Mouse (Mus musculus): ENCODE measurements around the gene Tnrc18. TPM values are rescaled to one million over a fixed set of nuclear protein-coding genes. Genes with fewer than 3 reads are reported as not detected.

The Tnrc18 gene
- polyA plus RNA-seq, 1 experiment from 2014 or later: 28.1 TPM

DNA sequence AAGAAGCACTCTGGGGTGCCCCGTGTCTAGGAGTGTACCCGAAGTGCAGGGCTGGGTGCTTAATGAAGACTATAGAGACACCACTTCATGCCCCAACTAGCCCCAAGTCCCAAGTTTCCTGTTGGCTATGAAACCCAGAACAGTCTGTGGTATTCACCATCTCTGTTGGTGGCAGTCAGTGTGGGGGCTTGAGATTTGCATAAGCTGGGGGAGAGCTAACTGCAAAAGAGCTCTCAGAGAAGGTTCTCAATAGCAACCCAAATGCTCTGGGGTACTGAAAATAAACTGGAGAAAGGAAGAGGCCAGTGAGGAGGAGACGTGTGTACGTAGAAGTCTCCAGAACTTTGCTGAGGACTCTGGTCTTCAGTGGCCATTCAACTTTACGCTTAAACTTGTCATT lies 134.9 kb downstream of the Tnrc18 start:
- H3K36me3 ChIP-seq: no peaks in the 10 kb centered on the region
- no peak overlapping the region for H3K4me2 ChIP-seq
- no peaks in the 10 kb centered on the region for H3K9me3 ChIP-seq (replicated peaks)
- H3K27ac ChIP-seq: no peak overlapping the region
- H3K4me1 ChIP-seq: no peaks in the 10 kb centered on the region
- no peaks in the 10 kb centered on the region for H3K27me3 ChIP-seq
- WGBS: 85% methylated on average over 5 of the region's 5 CpGs
- H3K9ac ChIP-seq: no peak overlapping the region
- no peak for ATAC-seq (replicated peaks; ENCODE audit: low FRiP score)
- H3K4me3 ChIP-seq (replicated peaks): no peak overlapping the region

DNA sequence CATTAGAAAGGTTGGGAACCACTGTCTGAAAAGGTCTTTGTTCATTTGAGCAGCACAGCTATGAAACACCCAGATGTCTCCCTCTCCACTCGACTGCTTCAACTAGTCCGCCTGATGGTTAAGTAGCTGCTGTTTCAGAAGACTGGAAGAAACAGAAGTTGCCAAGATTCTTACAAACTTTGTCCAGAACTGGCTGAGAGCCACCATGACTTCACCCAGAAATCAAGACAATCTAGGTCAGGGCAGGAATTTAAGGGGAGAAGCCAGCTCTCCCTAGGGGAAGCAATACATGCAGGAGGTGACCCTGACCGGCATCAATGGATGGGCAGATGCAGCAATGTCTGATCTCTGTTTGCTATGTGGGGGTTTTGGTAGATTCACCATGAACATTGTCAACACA lies 135.6 kb downstream of the Tnrc18 start:
- ATAC-seq (replicated peaks; ENCODE audit: low FRiP score): no peak
- Histone ChIP-seq H3K9ac (no peak overlapping the region), H3K27ac (no peak overlapping the region), H3K36me3 (no peaks in the 10 kb centered on the region), H3K27me3 (no peaks in the 10 kb centered on the region), H3K4me3 (replicated peaks) (no peak overlapping the region), H3K4me1 (no peaks in the 10 kb centered on the region), H3K9me3 (replicated peaks) (no peaks in the 10 kb centered on the region), H3K4me2 (no peak overlapping the region)
- WGBS: 92% methylated on average over 3 of the region's 3 CpGs

DNA sequence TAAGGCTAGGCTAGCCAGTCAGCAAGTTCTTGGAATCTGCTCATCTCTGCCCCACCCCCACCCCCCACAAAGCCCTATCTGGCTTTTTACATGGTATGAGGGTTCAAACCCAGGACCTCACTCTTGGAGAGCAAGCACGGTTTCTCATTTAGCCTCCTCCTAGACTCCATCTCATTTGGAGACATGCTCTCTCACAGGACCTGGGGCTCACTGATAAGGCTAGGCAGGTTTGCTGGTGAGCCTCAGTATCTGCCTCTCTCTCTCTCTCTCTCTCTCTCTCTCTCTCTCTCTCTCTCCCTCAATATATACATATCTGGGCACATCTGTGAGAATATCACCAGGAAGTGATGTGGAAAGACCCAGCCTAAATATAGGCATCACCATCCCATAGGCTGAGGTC lies 138.4 kb downstream of the Tnrc18 start:
- H3K4me3 ChIP-seq (replicated peaks): no peak overlapping the region
- 95% methylated on average over 1 of the region's 1 CpGs for WGBS
- no peak for ATAC-seq (replicated peaks; ENCODE audit: low FRiP score)
- H3K27ac ChIP-seq: no peak overlapping the region
- no peak overlapping the region for H3K9ac ChIP-seq
- H3K9me3 ChIP-seq (replicated peaks): no peaks in the 10 kb centered on the region
- H3K27me3 ChIP-seq: no peaks in the 10 kb centered on the region
- no peaks in the 10 kb centered on the region for H3K4me1 ChIP-seq
- H3K36me3 ChIP-seq: no peaks in the 10 kb centered on the region
- no peak overlapping the region for H3K4me2 ChIP-seq

DNA sequence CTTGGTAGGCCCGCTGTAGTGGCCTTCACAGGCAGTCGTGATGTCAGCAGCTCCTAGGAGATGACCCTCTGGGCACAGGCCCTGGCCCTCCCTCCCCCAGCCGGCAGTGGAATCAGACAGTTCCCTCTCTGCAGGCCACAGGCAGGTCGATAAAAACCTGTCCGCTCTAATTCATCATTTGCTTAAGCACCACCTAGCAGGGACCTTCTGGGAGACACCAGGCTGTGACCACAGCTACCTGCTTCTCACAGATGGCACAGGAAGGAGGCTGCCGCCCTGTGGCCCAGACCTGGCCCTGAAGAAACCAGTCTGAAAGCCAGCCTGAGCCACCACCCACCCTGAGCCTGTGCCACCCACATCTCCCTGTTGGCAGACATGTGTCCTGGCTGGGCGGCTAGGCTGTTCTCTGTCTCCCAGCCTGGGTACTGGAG lies 139.3 kb downstream of the Tnrc18 start:
- H3K9me3 ChIP-seq (replicated peaks): no peaks in the 10 kb centered on the region
- H3K9ac ChIP-seq: no peak overlapping the region
- no peak overlapping the region for H3K27ac ChIP-seq
- no peaks in the 10 kb centered on the region for H3K27me3 ChIP-seq
- H3K4me2 ChIP-seq: no peak overlapping the region
- ATAC-seq (replicated peaks; ENCODE audit: low FRiP score): no peak
- H3K36me3 ChIP-seq: no peaks in the 10 kb centered on the region
- H3K4me3 ChIP-seq (replicated peaks): no peak overlapping the region
- H3K4me1 ChIP-seq: no peaks in the 10 kb centered on the region
- 54% methylated on average over 7 of the region's 7 CpGs for WGBS

Other genes with a start within 250 kb of the Tnrc18 start
- 0.51 and 1.3 TPM in 2 replicates for gene Mmd2, start 208.9 kb downstream of the Tnrc18 start, polyA plus RNA-seq (2015; fragmentation: Nextera tagmentation; extraction: Ambion mirVana)
- gene Wipi2, start 190.0 kb downstream of the Tnrc18 start, polyA plus RNA-seq (2015; fragmentation: Nextera tagmentation; extraction: Ambion mirVana): 50.0 and 51.6 TPM in 2 replicates
- 4.6 and 6.4 TPM in 2 replicates for gene Slc29a4, start 125.2 kb downstream of the Tnrc18 start, polyA plus RNA-seq (2015; fragmentation: Nextera tagmentation; extraction: Ambion mirVana)
- gene Fbxl18, start 77.8 kb upstream of the Tnrc18 start, polyA plus RNA-seq (2015; fragmentation: Nextera tagmentation; extraction: Ambion mirVana): 16.7 and 17.8 TPM in 2 replicates
- gene Actb, start 89.1 kb upstream of the Tnrc18 start, polyA plus RNA-seq (2015; fragmentation: Nextera tagmentation; extraction: Ambion mirVana): 14,718 and 15,443 TPM in 2 replicates
- gene Fscn1, start 142.7 kb upstream of the Tnrc18 start, polyA plus RNA-seq (2015; fragmentation: Nextera tagmentation; extraction: Ambion mirVana): 320 and 348 TPM in 2 replicates